Mouse (Mus musculus): ENCODE results near the gene Lrrc74a.

DNA sequence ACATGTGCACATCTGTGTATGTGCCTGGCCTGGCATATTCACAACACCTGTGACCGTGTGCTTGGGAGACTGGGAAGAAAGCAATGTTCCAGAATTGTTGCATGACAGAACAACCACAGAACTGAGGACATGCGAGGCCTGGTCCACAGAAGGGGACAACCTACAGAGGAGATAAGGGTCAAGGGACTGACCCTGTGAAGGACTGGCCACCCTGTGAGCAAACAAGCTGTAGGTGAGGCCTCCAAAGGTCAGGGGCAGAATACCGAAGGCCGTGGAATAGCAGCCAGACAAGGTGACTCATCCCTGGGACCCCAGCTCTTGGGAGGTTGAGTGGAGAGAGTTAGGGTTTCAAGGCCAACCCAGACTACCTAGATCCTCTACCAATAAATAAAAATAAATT lies 63.6 kb downstream of the Lrrc74a start:
- TF ChIP-seq TAL1 (conservative IDR thresholded peaks at IDR 0.05; ENCODE audit: low read depth, low read length) (no peak), CTCF (IDR thresholded peaks at IDR 0.05; ENCODE audit: low read depth, low read length) (no peak), GATA1 (IDR thresholded peaks at IDR 0.05; ENCODE audit: borderline replicate concordance, low read length) (no peak), POLR2AphosphoS5 (IDR thresholded peaks at IDR 0.05; ENCODE audit: insufficient replicate concordance, low read depth, low read length) (no peak), GATA2 (IDR thresholded peaks at IDR 0.05; ENCODE audit: borderline replicate concordance, low read depth, low read length) (no peak)
